Mouse (Mus musculus): ENCODE measurements at regions not wholly inside any gene's neighbourhood (a gene's known extent, or its start where the extent isn't known, plus 50 kb on each side); places are given as distances from the start of the nearest gene placed in this dataset.

- no peak for TF ChIP-seq POLR2A (IDR thresholded peaks at IDR 0.05; ENCODE audit: borderline replicate concordance, extremely low read depth, low read depth, low read length)
- TF ChIP-seq CTCF (IDR thresholded peaks at IDR 0.05; ENCODE audit: insufficient read depth, low read length), result no peak
Measured at GRCm38 (mm10) chr1:91697053-91697452, 104.2 kb upstream of the Twist2 start.
